In the genomic region with DNA sequence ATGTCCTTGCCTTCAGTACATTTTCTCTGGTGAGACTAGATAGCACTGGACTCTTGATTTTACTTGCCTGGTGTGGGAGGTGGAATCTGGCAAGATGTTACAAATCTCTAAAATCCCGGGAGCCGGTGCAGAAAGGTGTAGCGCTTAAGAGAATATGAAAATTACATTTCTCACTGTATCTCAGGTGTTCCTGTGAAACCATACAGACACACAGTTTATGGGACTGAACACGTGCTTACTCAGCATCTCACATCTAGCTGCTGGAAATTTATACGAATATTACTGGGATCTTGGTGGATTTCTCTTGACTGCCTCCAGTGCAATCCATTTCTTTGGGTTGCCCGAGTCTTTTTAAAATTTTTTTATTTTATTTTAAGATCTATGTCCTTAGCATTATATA, we compare ENCODE assay signal across 8 mouse cellular contexts. TPM values are rescaled to one million over a fixed set of nuclear protein-coding genes. Genes with fewer than 3 reads are reported as not detected.
DNase-seq lines count a peak whose midpoint lies in the region; ATAC-seq and TF ChIP-seq lines count a peak whose summit lies in the region.

No protein-coding gene starts in this region.

- peak overlapping the region; percentile 70 for H3K4me2 ChIP-seq in heart, embryonic 12.5 days
- peak overlapping the region; percentile 71 for H3K4me2 ChIP-seq in forebrain, embryonic 15.5 days (replicated peaks)
- H3K4me2 ChIP-seq in liver, embryonic 16.5 days (ENCODE audit: low read depth, low read length), result peak overlapping the region; percentile 72

- peak overlapping the region; percentile 96 for H3K9ac ChIP-seq in heart, embryonic 12.5 days
- H3K9ac ChIP-seq in forebrain, embryonic 15.5 days (replicated peaks), result peak overlapping the region; percentile 95; the same call in 1 of the 2 replicates
- peak overlapping the region; percentile 95 for H3K9ac ChIP-seq in liver, embryonic 16.5 days (ENCODE audit: low read depth, low read length)

- WGBS in heart, embryonic 12.5 days, result 71% methylated on average over 6 of the region's 6 CpGs
- 82% methylated on average over 6 of the region's 6 CpGs for WGBS in forebrain, embryonic 15.5 days
- 60% methylated on average over 6 of the region's 6 CpGs for WGBS in liver, embryonic 16.5 days (ENCODE audit: insufficient replicate concordance)

- no peaks in the 10 kb centered on the region for H3K27me3 ChIP-seq in heart, embryonic 12.5 days (replicated peaks)
- H3K27me3 ChIP-seq in E14TG2a.4 (ENCODE audit: insufficient read depth, low read length), result peaks cover 7% of the 10 kb centered on the region; the same call in 1 of the 2 replicates
- H3K27me3 ChIP-seq in forebrain, embryonic 15.5 days, result no peaks in the 10 kb centered on the region
- no peaks in the 10 kb centered on the region for H3K27me3 ChIP-seq in liver, embryonic 16.5 days (ENCODE audit: control insufficient read depth, insufficient read depth, low read depth, low read length)

- H3K27ac ChIP-seq in heart, embryonic 12.5 days (ENCODE audit: poor library complexity, severe bottlenecking), result no peak overlapping the region
- H3K27ac ChIP-seq in forebrain, embryonic 15.5 days (replicated peaks), result no peak overlapping the region
- H3K27ac ChIP-seq in liver, embryonic 16.5 days (ENCODE audit: low read length), result peak overlapping the region; percentile 13; the same call in 1 of the 2 replicates

- peaks cover 8% of the 10 kb centered on the region for H3K36me3 ChIP-seq in heart, embryonic 12.5 days
- peaks cover 35% of the 10 kb centered on the region for H3K36me3 ChIP-seq in E14TG2a.4 (ENCODE audit: insufficient read depth, low read length)
- H3K36me3 ChIP-seq in forebrain, embryonic 15.5 days, result peaks cover 5% of the 10 kb centered on the region; the same call in 1 of the 2 replicates
- H3K36me3 ChIP-seq in liver, embryonic 16.5 days (ENCODE audit: control insufficient read depth, insufficient read depth), result peaks cover 4% of the 10 kb centered on the region

- ATAC-seq in heart, embryonic 12.5 days (ENCODE audit: insufficient number of reproducible peaks, low FRiP score), result no peak
- no peak for ATAC-seq in forebrain, embryonic 15.5 days (replicated peaks)
- no peak for ATAC-seq in liver, embryonic 16.5 days (ENCODE audit: low read depth)
- ATAC-seq in cerebellum, adult (ENCODE audit: insufficient number of reproducible peaks, low FRiP score, low TSS enrichment), result no peak
- ATAC-seq in inflammation-experienced regulatory T-cells, adult 6 months, result no peak

- no peaks in the 10 kb centered on the region for H3K9me3 ChIP-seq in heart, embryonic 12.5 days (replicated peaks)
- no peaks in the 10 kb centered on the region for H3K9me3 ChIP-seq in E14TG2a.4 (ENCODE audit: low read length)
- no peaks in the 10 kb centered on the region for H3K9me3 ChIP-seq in forebrain, embryonic 15.5 days
- no peaks in the 10 kb centered on the region for H3K9me3 ChIP-seq in liver, embryonic 16.5 days (replicated peaks; ENCODE audit: control insufficient read depth, low read length)

- no peak for TF ChIP-seq CTCF in E14TG2a.4 (conservative IDR thresholded peaks at IDR 0.05; ENCODE audit: low read length)

- peak overlapping the region; percentile 93 for H3K4me3 ChIP-seq in heart, embryonic 12.5 days
- peak overlapping the region; percentile 94 for H3K4me3 ChIP-seq in E14TG2a.4 (replicated peaks; ENCODE audit: low read length)
- H3K4me3 ChIP-seq in forebrain, embryonic 15.5 days, result peak overlapping the region; percentile 97
- peak overlapping the region; percentile 98 for H3K4me3 ChIP-seq in liver, embryonic 16.5 days (ENCODE audit: low read depth, low read length)

- DNase-seq in heart, adult 18-20 months, result no peak
- no peak for DNase-seq in B cell, adult 2 months

- H3K4me1 ChIP-seq in heart, embryonic 12.5 days (replicated peaks), result peaks cover 29% of the 10 kb centered on the region
- H3K4me1 ChIP-seq in E14TG2a.4 (replicated peaks; ENCODE audit: low read depth, low read length), result peaks cover 51% of the 10 kb centered on the region
- H3K4me1 ChIP-seq in forebrain, embryonic 15.5 days, result peaks cover 49% of the 10 kb centered on the region
- H3K4me1 ChIP-seq in liver, embryonic 16.5 days (ENCODE audit: control insufficient read depth, low read depth, low read length), result peaks cover 25% of the 10 kb centered on the region

RNA-seq across cellular contexts. Expression of a gene that starts 1.5 kb away (rescaled TPM):
- polyA plus RNA-seq in heart, embryonic 12.5 days (2016; fragmentation: Nextera tagmentation; extraction: Ambion mirVana), result 270 and 271 TPM in 2 replicates
- 10 to 100 TPM; 75.9 to 82.7 TPM for total RNA-seq in heart, adult 18-20 months (2021)
- 431 and 450 TPM in 2 replicates for polyA plus RNA-seq in forebrain, embryonic 15.5 days (2015; fragmentation: Nextera tagmentation; extraction: Ambion mirVana)
- 82.9 and 84.8 TPM in 2 replicates for polyA plus RNA-seq in liver, embryonic 16.5 days (2015; fragmentation: Nextera tagmentation; extraction: Ambion mirVana)
- polyA plus RNA-seq in inflammation-experienced regulatory T-cells, adult 6 months (2017; shearing (Covaris generic)), result 100 to 1,000 TPM in 1 of 3 experiments, 10 to 100 TPM in 2; 60.0 to 106 (median 82.2) TPM

RNA-seq across cellular contexts. Expression of a gene that starts 29.0 kb away (rescaled TPM):
- polyA plus RNA-seq in heart, embryonic 12.5 days (2016; fragmentation: Nextera tagmentation; extraction: Ambion mirVana), result 0.96 and 1.0 TPM in 2 replicates
- total RNA-seq in heart, adult 18-20 months (2021), result under 1 TPM; 0.57 to 0.62 TPM
- 2.9 and 4.2 TPM in 2 replicates for polyA plus RNA-seq in forebrain, embryonic 15.5 days (2015; fragmentation: Nextera tagmentation; extraction: Ambion mirVana)
- 0.20 and 0.34 TPM in 2 replicates for polyA plus RNA-seq in liver, embryonic 16.5 days (2015; fragmentation: Nextera tagmentation; extraction: Ambion mirVana)
- polyA plus RNA-seq in inflammation-experienced regulatory T-cells, adult 6 months (2017; shearing (Covaris generic)), result 1 to 10 TPM in 2 of 3 experiments, under 1 TPM in 1; 0.62 to 9.3 (median 2.1) TPM
